Mouse (Mus musculus) CH12.LX (cell line): ENCODE measurements around the gene Eva1a.

ENCODE experiments used
- CHD1 ChIP-seq: IDR thresholded peaks from 2 replicates; pipeline ENCODE4 v1.6.1; 2012; ENCODE audit warnings: low read depth, low read length, improper control_type of control experiment, inconsistent platforms
- CTCF ChIP-seq, 2 experiments: IDR thresholded peaks in 1 of 2; conservative IDR thresholded peaks in 1 of 2; 2 replicates each; pipeline ENCODE4 v1.5.1; 2011 to 2012; ENCODE audit warnings: low read depth in 2 of 2, low read length in 2 of 2, improper control_type of control experiment in 1 of 2, inconsistent platforms in 1 of 2, mild to moderate bottlenecking in 1 of 2, moderate library complexity in 1 of 2
- E2F4 ChIP-seq: IDR thresholded peaks from 2 replicates; pipeline ENCODE4 v1.6.1; 2011; ENCODE audit warnings: low read depth, low read length, improper control_type of control experiment; ENCODE audit not compliant: insufficient replicate concordance
- EP300 ChIP-seq: IDR thresholded peaks from 2 replicates; pipeline ENCODE4 v1.6.1; 2011; ENCODE audit warnings: low read length, improper control_type of control experiment
- KAT2A ChIP-seq: IDR thresholded peaks from 2 replicates; pipeline ENCODE4 v1.6.1; 2012; ENCODE audit warnings: low read length, improper control_type of control experiment, inconsistent platforms; ENCODE audit not compliant: insufficient replicate concordance
- MEF2A ChIP-seq: IDR thresholded peaks from 2 replicates; pipeline ENCODE4 v1.6.1; 2014; ENCODE audit warnings: low read depth, mild to moderate bottlenecking, inconsistent platforms, low read length, improper control_type of control experiment, borderline replicate concordance
- MYC ChIP-seq: IDR thresholded peaks from 2 replicates; pipeline ENCODE4 v1.6.1; 2011; ENCODE audit warnings: low read depth, mild to moderate bottlenecking, improper control_type of control experiment, low read length
- NELFE ChIP-seq: IDR thresholded peaks from 2 replicates; pipeline ENCODE4 v1.6.1; 2011; ENCODE audit warnings: low read depth, low read length, improper control_type of control experiment
- POLR2A ChIP-seq: IDR thresholded peaks from 2 replicates; pipeline ENCODE4 v1.6.1; 2011; ENCODE audit warnings: low read depth, mild to moderate bottlenecking, improper control_type of control experiment, low read length
- SMC3 ChIP-seq: IDR thresholded peaks from 2 replicates; pipeline ENCODE4 v1.6.1; 2011; ENCODE audit warnings: low read depth, low read length, improper control_type of control experiment
- TCF12 ChIP-seq: IDR thresholded peaks from 2 replicates; pipeline ENCODE4 v1.6.1; 2014; ENCODE audit warnings: low read depth, mild to moderate bottlenecking, inconsistent platforms, low read length, improper control_type of control experiment
- UBTF ChIP-seq: IDR thresholded peaks from 2 replicates; pipeline ENCODE4 v1.6.1; 2012; ENCODE audit warnings: low read depth, mild to moderate bottlenecking, inconsistent platforms, low read length, improper control_type of control experiment, moderate library complexity
- USF2 ChIP-seq: conservative IDR thresholded peaks from 2 replicates; pipeline ENCODE4 v1.6.1; 2011; ENCODE audit warnings: low read depth, low read length, improper control_type of control experiment
- ZNF384 ChIP-seq: IDR thresholded peaks from 2 replicates; pipeline ENCODE4 v1.6.1; 2012; ENCODE audit warnings: low read depth, low read length, improper control_type of control experiment, inconsistent platforms

DNA sequence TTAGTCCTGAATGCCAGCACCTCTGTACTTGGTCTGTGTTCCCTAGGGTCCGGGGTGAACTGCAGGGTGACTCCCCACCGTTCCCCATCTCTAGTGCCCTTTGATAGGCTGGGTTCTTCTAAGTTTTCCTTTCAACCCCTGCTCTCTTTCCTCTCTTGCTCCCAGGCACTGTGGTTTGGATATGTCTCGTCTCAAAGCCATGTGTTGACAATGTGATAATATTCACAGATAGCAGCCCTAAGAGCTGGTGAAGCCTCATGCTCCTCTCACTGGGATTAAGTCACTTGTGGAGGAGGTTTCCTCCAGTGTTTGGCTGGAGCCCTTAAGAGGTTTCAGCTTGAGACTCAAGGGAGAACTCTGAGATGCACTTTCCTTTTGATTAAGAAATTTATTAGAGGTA, 75.3 kb downstream of the Eva1a start:
- TF ChIP-seq MYC (no peak), ZNF384 (no peak), CTCF (conservative IDR thresholded peaks at IDR 0.05 in 1 of 2, IDR thresholded peaks at IDR 0.05 in 1 of 2; ENCODE audit: low read depth in 2 of 2, low read length in 2 of 2) (no peak), USF2 (no peak), TCF12 (no peak), E2F4 (no peak), SMC3 (no peak), POLR2A (no peak), NELFE (no peak), MEF2A (no peak), EP300 (no peak), CHD1 (no peak), KAT2A (no peak), UBTF (no peak)
